8 mouse cellular contexts compared by ENCODE assay signal in genomic region chr3:26153782-26154181, GRCm38 (mm10).
DNase-seq lines count a peak whose midpoint lies in the region; ATAC-seq and TF ChIP-seq lines count a peak whose summit lies in the region.

No protein-coding gene starts in this region.

- DNase-seq in urinary bladder, postnatal 25 days (ENCODE audit: low spot score), result peak; percentile 15
- no peak for DNase-seq in urinary bladder, adult 2 months (ENCODE audit: low spot score)
- DNase-seq in embryonic facial prominence, embryonic 11.5 days (ENCODE audit: low spot score), result peak; percentile 83
- peak; percentile 72 to 75 for DNase-seq in layer of hippocampus, adult 2 months (ENCODE audit: low spot score in 2 of 2)
- DNase-seq in lung, postnatal 0 days (ENCODE audit: low spot score), result peak; percentile 28
- peak; percentile 58 for DNase-seq in right cerebral cortex, postnatal 14 days
- no peak for DNase-seq in thymus, postnatal 36 days

- no peaks in the 10 kb centered on the region for H3K4me1 ChIP-seq in embryonic facial prominence, embryonic 11.5 days (ENCODE audit: control insufficient read depth, insufficient read depth, low read length)
- 0 out of 2 replicates have a peak, but pooled peaks cover 2% of the 10 kb centered on the region for H3K4me1 ChIP-seq in heart, embryonic 16.5 days (ENCODE audit: control insufficient read depth, insufficient read depth, low read length)
- H3K4me1 ChIP-seq in lung, postnatal 0 days (ENCODE audit: insufficient read depth, low read depth, low read length), result 0 out of 2 replicates have a peak, but pooled peaks cover 6% of the 10 kb centered on the region

- peak; percentile 92 for TF ChIP-seq CTCF in layer of hippocampus, adult 2 months (conservative IDR thresholded peaks at IDR 0.05)
- TF ChIP-seq CTCF in lung, postnatal 0 days (IDR thresholded peaks at IDR 0.05), result peak; percentile 72

- WGBS in embryonic facial prominence, embryonic 11.5 days, result under 1% methylated on average over 9 of the region's 9 CpGs
- under 1% methylated on average over 9 of the region's 9 CpGs for WGBS in heart, embryonic 16.5 days
- 2% methylated on average over 9 of the region's 9 CpGs for WGBS in lung, postnatal 0 days

- peak overlapping the region; percentile 45 for H3K4me3 ChIP-seq in embryonic facial prominence, embryonic 11.5 days (ENCODE audit: low read depth, low read length)
- peak overlapping the region; percentile 60 for H3K4me3 ChIP-seq in heart, embryonic 16.5 days (ENCODE audit: low read length)
- peak overlapping the region; percentile 83 for H3K4me3 ChIP-seq in layer of hippocampus, adult 2 months
- H3K4me3 ChIP-seq in lung, postnatal 0 days (ENCODE audit: low read depth, low read length), result peak overlapping the region; percentile 42

- H3K27me3 ChIP-seq in embryonic facial prominence, embryonic 11.5 days (ENCODE audit: control insufficient read depth, insufficient read depth, low read length), result no peaks in the 10 kb centered on the region
- peaks cover 2% of the 10 kb centered on the region; the same call in 1 of the 2 replicates for H3K27me3 ChIP-seq in heart, embryonic 16.5 days (ENCODE audit: control insufficient read depth, insufficient read depth, low read length)
- no peaks in the 10 kb centered on the region; the same call in 1 of the 2 replicates for H3K27me3 ChIP-seq in lung, postnatal 0 days (replicated peaks; ENCODE audit: insufficient read depth, low read length)

- peak overlapping the region; percentile 35 for H3K9ac ChIP-seq in embryonic facial prominence, embryonic 11.5 days (replicated peaks; ENCODE audit: low read length)
- peak overlapping the region; percentile 58 for H3K9ac ChIP-seq in heart, embryonic 16.5 days (ENCODE audit: low read length)
- H3K9ac ChIP-seq in lung, postnatal 0 days (replicated peaks; ENCODE audit: low read depth), result no peak overlapping the region

- no peak overlapping the region for H3K27ac ChIP-seq in embryonic facial prominence, embryonic 11.5 days (replicated peaks; ENCODE audit: low read depth, low read length)
- H3K27ac ChIP-seq in heart, embryonic 16.5 days (ENCODE audit: low read length), result no peak overlapping the region
- H3K27ac ChIP-seq in layer of hippocampus, adult 2 months, result peak overlapping the region; percentile 98
- H3K27ac ChIP-seq in lung, postnatal 0 days (ENCODE audit: low read length), result no peak overlapping the region

- H3K36me3 ChIP-seq in embryonic facial prominence, embryonic 11.5 days (replicated peaks; ENCODE audit: control insufficient read depth, insufficient read depth, low read depth, low read length), result no peaks in the 10 kb centered on the region
- H3K36me3 ChIP-seq in heart, embryonic 16.5 days (ENCODE audit: control insufficient read depth, insufficient read depth), result no peaks in the 10 kb centered on the region
- no peaks in the 10 kb centered on the region for H3K36me3 ChIP-seq in lung, postnatal 0 days (ENCODE audit: insufficient read depth, low read length)

- TF ChIP-seq EP300 in lung, postnatal 0 days (IDR thresholded peaks at IDR 0.05), result no peak

- H3K9me3 ChIP-seq in embryonic facial prominence, embryonic 11.5 days (replicated peaks; ENCODE audit: control insufficient read depth, low read length), result no peaks in the 10 kb centered on the region
- H3K9me3 ChIP-seq in heart, embryonic 16.5 days (replicated peaks; ENCODE audit: control insufficient read depth, low read length), result no peaks in the 10 kb centered on the region
- H3K9me3 ChIP-seq in lung, postnatal 0 days (ENCODE audit: low read length), result no peaks in the 10 kb centered on the region

- no peak for ATAC-seq in embryonic facial prominence, embryonic 11.5 days (replicated peaks; ENCODE audit: insufficient number of reproducible peaks, low FRiP score, low TSS enrichment, low read depth)
- no peak for ATAC-seq in heart, embryonic 16.5 days (replicated peaks; ENCODE audit: extremely low read depth, insufficient read depth, low FRiP score)
- no peak for ATAC-seq in lung, postnatal 0 days

- peak overlapping the region; percentile 80 for H3K4me2 ChIP-seq in embryonic facial prominence, embryonic 11.5 days (ENCODE audit: low read depth, low read length)
- peak overlapping the region; percentile 79 for H3K4me2 ChIP-seq in heart, embryonic 16.5 days (ENCODE audit: low read depth, low read length)
- peak overlapping the region; percentile 70 for H3K4me2 ChIP-seq in lung, postnatal 0 days (replicated peaks; ENCODE audit: low read depth, low read length)

Comparison
In these comparisons a context has a peak if more than half of its experiments do, and no peak if none do; other contexts are left out.
1. DNase-seq: peak in urinary bladder, postnatal 25 days (single experiment), embryonic facial prominence, embryonic 11.5 days (single experiment), layer of hippocampus, adult 2 months (2 of 2), lung, postnatal 0 days (single experiment) and right cerebral cortex, postnatal 14 days (single experiment); none in urinary bladder, adult 2 months (single experiment) and thymus, postnatal 36 days (0 of 2).
2. Peak in every context shown above with its lines, with median percentiles within 50 percentile points of each other: H3K4me2 ChIP-seq and H3K4me3 ChIP-seq.